Mouse (Mus musculus) heart, embryonic 14.5 days (tissue): ENCODE measurements around the gene Cdip1. TPM values are rescaled to one million over a fixed set of nuclear protein-coding genes. Genes with fewer than 3 reads are reported as not detected.

Experiments used
- ATAC-seq: fragments of 200-750 bp; cut with Nextera tagmentation; 2 replicates; pipeline ENCODE4 v1.8.0; 2017; ENCODE audit warnings: low read depth, moderate TSS enrichment; ENCODE audit not compliant: insufficient number of reproducible peaks, insufficient read depth, low FRiP score
- H3K27ac ChIP-seq, 2 experiments: fragments of 200-500 bp in 1 of 2; fragments of 300-500 bp in 1 of 2; sonication (generic) in 1 of 2; replicated peaks in 1 of 2; 2 replicates each; pipeline ENCODE4 v1.5.1; 2012 to 2014; ENCODE audit warnings: low read depth in 2 of 2, low read length in 2 of 2, control low read depth in 1 of 2, mild to moderate bottlenecking in 1 of 2, mixed read lengths in 1 of 2; ENCODE audit not compliant: control insufficient read depth in 1 of 2, insufficient read depth in 1 of 2
- H3K27me3 ChIP-seq: fragments of 300-500 bp; sonication (generic); 2 replicates; pipeline ENCODE4 v1.6.1; 2014; ENCODE audit warnings: mild to moderate bottlenecking, low read length, control low read depth; ENCODE audit not compliant: control insufficient read depth, insufficient read depth
- H3K36me3 ChIP-seq: fragments of 300-500 bp; sonication (generic); 2 replicates; pipeline ENCODE4 v1.6.1; 2014; ENCODE audit warnings: mild to moderate bottlenecking, control low read depth, low read length, mixed read lengths; ENCODE audit not compliant: control insufficient read depth, insufficient read depth
- H3K4me1 ChIP-seq, 2 experiments: fragments of 200-500 bp in 1 of 2; fragments of 300-500 bp in 1 of 2; sonication (generic) in 1 of 2; 2 replicates each; pipeline ENCODE4 v1.6.1; 2012 to 2014; ENCODE audit warnings: low read length in 2 of 2, control low read depth in 1 of 2, mixed read lengths in 1 of 2; ENCODE audit not compliant: control insufficient read depth in 2 of 2, insufficient read depth in 2 of 2
- H3K4me2 ChIP-seq: fragments of 300-500 bp; sonication (generic); 2 replicates; pipeline ENCODE4 v1.6.1; 2014; ENCODE audit warnings: mild to moderate bottlenecking, low read length
- H3K4me3 ChIP-seq, 2 experiments: fragments of 200-500 bp in 1 of 2; fragments of 300-500 bp in 1 of 2; sonication (generic) in 1 of 2; 2 replicates each; pipeline ENCODE4 v1.5.1; 2012 to 2014; ENCODE audit warnings: low read length in 2 of 2, mild to moderate bottlenecking in 2 of 2, control low read depth in 1 of 2, low read depth in 1 of 2, moderate library complexity in 1 of 2; ENCODE audit not compliant: control insufficient read depth in 1 of 2, insufficient read depth in 1 of 2
- H3K9ac ChIP-seq: fragments of 300-500 bp; sonication (generic); 2 replicates; pipeline ENCODE4 v1.6.1; 2014; ENCODE audit warnings: mild to moderate bottlenecking, low read length
- H3K9me3 ChIP-seq: fragments of 300-500 bp; sonication (generic); 2 replicates; pipeline ENCODE4 v1.6.1; 2016; ENCODE audit warnings: low read length, control low read depth; ENCODE audit not compliant: control insufficient read depth
- WGBS: fragments of 180-500 bp; shearing (Covaris S2); extraction: QIAGEN DNeasy Blood & Tissue Kit; methylation state at CpG from one replicate; pipeline ENCODE4 v1.1.7; 2014; 5-methylcytosine and 5-hydroxymethylcytosine counted together
- polyA plus RNA-seq: library from polyadenylated mRNA; unstranded; fragments of >200 nt; fragmentation: Nextera tagmentation; extraction: Ambion mirVana; gene quantifications from 2 replicates; pipeline ENCODE4 v1.2.1, GENCODE M21; 2014

Gene Cdip1
- polyA plus RNA-seq, 1 experiment from 2014 or later, result 121 TPM

DNA sequence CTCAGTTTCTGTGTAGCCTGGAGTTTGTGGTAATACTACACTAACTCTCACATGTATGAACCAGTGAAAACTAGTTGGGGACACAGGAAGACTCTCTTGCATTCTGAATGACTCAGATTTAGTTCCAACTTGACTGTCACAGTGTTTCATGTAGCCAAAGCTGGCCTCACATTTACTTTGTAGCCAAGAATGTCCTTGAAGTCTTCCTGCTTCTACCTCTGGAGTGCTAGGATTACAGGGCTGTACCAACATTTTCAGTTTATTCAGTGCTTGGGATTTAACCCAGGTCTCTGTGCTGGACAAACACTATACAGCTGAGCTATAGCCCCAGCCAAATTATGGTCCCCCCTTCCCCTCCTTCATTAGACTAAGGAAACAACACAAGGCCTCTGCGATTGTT is 47.9 kb downstream of the Cdip1 start:
- no peak for ATAC-seq
- no peak overlapping the region for H3K27ac ChIP-seq
- 100% methylated on average over 1 of the region's 1 CpGs for WGBS
- no peak overlapping the region for H3K4me3 ChIP-seq
- no peaks in the 10 kb centered on the region for H3K9me3 ChIP-seq
- H3K4me2 ChIP-seq, result no peak overlapping the region
- H3K4me1 ChIP-seq, result no peaks in the 10 kb centered on the region
- H3K36me3 ChIP-seq, result no peaks in the 10 kb centered on the region
- no peak overlapping the region for H3K9ac ChIP-seq
- H3K27me3 ChIP-seq, result no peaks in the 10 kb centered on the region

DNA sequence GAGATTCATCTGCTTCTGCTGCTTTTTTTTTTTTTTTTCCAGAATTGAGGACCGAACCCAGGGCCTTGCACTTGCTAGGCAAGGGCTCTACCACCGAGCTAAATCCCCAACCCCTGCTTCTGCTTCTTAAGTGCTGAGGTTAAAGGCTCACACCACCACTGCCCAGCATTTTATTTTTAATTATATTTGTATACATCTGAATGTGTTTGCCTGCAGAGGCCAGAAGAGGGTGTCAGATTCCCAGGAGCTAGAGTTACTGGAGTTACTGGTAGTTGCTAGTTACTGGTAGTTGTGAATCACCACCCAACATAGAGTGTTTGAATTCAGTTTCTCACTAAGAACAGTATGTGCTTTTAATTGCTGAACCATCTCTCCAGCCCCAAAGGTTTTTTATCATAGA is 50.1 kb downstream of the Cdip1 start:
- H3K27me3 ChIP-seq, result no peaks in the 10 kb centered on the region
- ATAC-seq, result no peak

DNA sequence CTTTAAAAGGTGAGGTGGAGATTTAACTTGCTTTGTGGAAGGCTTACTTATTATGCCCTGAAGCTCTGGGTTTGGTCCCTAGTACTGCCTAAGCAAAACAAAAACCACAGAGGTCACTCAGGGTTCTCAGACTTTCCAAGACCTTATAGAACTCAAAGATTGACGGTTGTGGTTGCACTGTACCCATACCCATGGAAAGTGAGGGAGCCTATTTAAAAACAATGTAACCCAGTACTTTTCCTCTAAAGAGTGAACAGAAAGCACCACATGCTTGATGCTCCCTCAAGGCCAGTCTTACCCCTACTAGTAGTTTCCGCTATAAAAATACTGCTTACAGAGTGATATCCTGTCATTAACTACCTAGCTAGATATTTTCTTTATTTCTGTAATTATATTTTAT is 53.8 kb downstream of the Cdip1 start:
- Histone ChIP-seq H3K4me2 (no peak overlapping the region), H3K27me3 (no peaks in the 10 kb centered on the region), H3K4me1 (no peaks in the 10 kb centered on the region), H3K9me3 (no peaks in the 10 kb centered on the region), H3K36me3 (0 out of 2 replicates have a peak, but pooled peaks cover 3% of the 10 kb centered on the region), H3K9ac (no peak overlapping the region), H3K4me3 (no peak overlapping the region), H3K27ac (no peak overlapping the region)
- 88% methylated on average over 2 of the region's 2 CpGs for WGBS
- no peak for ATAC-seq

More for the DNA sequence above, 50.1 kb downstream of the Cdip1 start:
- Histone ChIP-seq H3K4me3 (no peak overlapping the region), H3K4me2 (no peak overlapping the region), H3K27ac (no peak overlapping the region), H3K36me3 (0 out of 2 replicates have a peak, but pooled peaks cover 3% of the 10 kb centered on the region), H3K4me1 (no peaks in the 10 kb centered on the region), H3K9ac (no peak overlapping the region), H3K9me3 (no peaks in the 10 kb centered on the region)
- WGBS, result 87% methylated on average over 2 of the region's 2 CpGs

DNA sequence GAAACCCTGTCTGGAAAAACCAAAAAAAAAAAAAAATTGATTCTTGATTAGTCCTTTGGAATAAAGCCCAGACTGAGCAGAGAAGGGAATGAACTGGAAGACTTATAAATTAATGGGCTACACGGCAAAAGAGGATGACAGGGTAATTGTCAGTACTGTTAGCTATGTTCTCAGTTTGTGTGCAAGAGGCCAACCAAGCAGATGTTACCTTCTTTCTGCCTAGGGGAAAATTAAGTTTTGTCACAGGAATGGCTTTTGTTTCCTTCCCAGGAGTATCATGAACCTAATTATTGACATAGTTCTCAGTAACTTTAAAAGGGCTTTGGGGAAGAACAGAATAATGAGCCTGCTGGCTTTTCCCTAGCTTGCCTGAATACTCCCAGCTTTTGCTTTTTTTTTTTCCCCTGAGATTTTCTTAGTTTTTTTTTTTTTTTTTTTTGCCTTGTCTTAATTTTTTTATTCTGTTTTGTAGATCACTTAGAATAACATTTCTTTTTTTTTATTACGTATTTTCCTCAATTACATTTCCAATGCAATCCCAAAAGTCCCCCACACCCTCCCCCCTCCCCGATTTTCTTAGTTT is 59.2 kb downstream of the Cdip1 start:
- H3K4me3 ChIP-seq, result no peak overlapping the region
- no peak overlapping the region for H3K9ac ChIP-seq
- H3K4me2 ChIP-seq, result no peak overlapping the region
- no peaks in the 10 kb centered on the region for H3K9me3 ChIP-seq
- 77% methylated on average over 3 of the region's 3 CpGs for WGBS
- H3K27me3 ChIP-seq, result no peaks in the 10 kb centered on the region
- H3K4me1 ChIP-seq, result peaks cover 0 to 23% of the 10 kb centered on the region in 2 experiments; a peak in 1 of 4 replicates
- H3K36me3 ChIP-seq, result 0 out of 2 replicates have a peak, but pooled peaks cover 3% of the 10 kb centered on the region
- H3K27ac ChIP-seq, result no peak overlapping the region
- ATAC-seq, result no peak

DNA sequence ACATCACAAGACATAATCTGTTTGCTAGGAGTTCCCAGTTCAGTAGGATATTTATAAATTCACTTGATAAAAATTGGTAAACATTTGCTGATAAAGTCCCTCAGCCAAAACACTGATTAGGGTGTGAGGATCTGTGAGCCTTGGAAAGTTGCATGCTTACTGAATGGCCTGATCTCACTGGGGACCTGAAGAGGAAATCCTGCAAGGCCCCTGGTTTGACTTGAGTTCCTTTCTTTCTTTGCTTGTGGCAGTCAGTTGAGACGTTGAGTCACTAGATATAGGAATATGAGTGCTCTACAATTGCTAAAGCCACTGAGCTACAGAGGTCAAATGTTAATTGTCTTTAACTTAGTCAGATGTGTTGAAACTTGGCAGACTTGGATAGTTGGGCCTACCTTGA is 62.1 kb downstream of the Cdip1 start:
- WGBS, result 27% methylated on average over 1 of the region's 1 CpGs
- H3K9me3 ChIP-seq, result no peaks in the 10 kb centered on the region
- peak overlapping the region; percentile 89 for H3K4me2 ChIP-seq
- no peak for ATAC-seq
- peak overlapping the region in 1 of 2 experiments; percentile 0; a peak in 1 of 4 replicates for H3K27ac ChIP-seq
- H3K4me3 ChIP-seq, result peak overlapping the region in 1 of 2 experiments; percentile 98; a peak in 1 of 4 replicates
- H3K27me3 ChIP-seq, result no peaks in the 10 kb centered on the region
- no peak overlapping the region for H3K9ac ChIP-seq
- H3K4me1 ChIP-seq, result peaks cover 0 to 23% of the 10 kb centered on the region in 2 experiments; a peak in 1 of 4 replicates
- H3K36me3 ChIP-seq, result no peaks in the 10 kb centered on the region

DNA sequence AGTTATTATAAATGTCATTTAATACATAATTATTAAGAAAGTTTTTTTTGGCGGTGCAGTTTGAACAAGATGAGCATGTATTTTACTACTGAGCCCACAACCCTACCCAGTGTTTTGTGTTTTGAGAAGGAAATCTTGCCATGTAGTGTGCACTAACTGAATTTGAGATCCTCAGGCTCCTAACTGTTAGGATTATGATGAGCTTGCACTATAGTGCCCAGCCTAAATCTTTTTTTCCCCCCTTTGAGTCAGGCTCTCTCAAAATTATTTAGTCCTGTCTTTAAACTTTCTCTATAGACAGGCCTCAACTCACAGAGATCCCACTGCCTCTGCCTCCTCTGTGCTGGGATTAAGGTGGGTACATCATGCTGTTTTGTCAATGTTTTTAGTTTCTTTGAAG is 62.6 kb downstream of the Cdip1 start:
- ATAC-seq, result no peak
- H3K27ac ChIP-seq, result peak overlapping the region in 1 of 2 experiments; percentile 0; a peak in 1 of 4 replicates
- peaks cover 0 to 23% of the 10 kb centered on the region in 2 experiments; a peak in 1 of 4 replicates for H3K4me1 ChIP-seq
- no peaks in the 10 kb centered on the region for H3K9me3 ChIP-seq
- H3K36me3 ChIP-seq, result no peaks in the 10 kb centered on the region
- peak overlapping the region in 1 of 2 experiments; percentile 98; a peak in 2 of 4 replicates for H3K4me3 ChIP-seq
- H3K4me2 ChIP-seq, result peak overlapping the region; percentile 89
- 89% methylated on average over 1 of the region's 1 CpGs for WGBS
- no peaks in the 10 kb centered on the region for H3K27me3 ChIP-seq
- H3K9ac ChIP-seq, result peak overlapping the region; percentile 95

DNA sequence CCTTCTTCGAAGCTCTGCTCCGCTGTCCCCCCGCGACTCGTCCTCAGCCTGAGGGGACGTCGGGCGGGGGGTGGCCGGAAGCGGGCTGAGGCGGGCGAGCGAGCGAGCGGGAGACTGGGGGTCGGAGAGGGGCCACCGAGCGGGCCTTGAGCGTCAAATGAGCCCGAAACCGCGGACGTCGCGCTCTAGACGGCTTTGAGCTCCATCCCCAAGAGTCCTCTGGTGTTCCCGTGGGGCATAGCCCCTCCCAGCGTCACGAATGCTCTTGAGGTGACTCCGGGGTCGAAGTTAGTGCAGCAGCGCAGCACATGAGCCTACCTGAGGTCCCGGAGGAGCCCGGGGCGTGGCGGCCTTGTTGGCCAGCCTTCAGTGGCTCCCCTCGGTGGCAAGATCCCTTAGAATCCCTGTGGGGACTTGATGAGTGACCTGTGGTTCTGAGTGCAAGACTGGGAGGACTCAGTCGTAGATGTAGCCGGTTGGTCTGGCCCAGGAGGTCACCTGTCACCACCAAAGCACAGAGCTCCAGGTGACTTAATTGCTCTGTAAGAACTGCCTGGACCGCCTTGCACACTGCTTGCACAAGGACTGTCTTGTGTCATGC is 63.5 kb downstream of the Cdip1 start:
- H3K9ac ChIP-seq, result peak overlapping the region; percentile 95
- peaks cover 0 to 23% of the 10 kb centered on the region in 2 experiments; a peak in 1 of 4 replicates for H3K4me1 ChIP-seq
- WGBS, result under 1% methylated on average over 40 of the region's 40 CpGs
- no peaks in the 10 kb centered on the region for H3K27me3 ChIP-seq
- peak overlapping the region; percentile 92 for H3K27ac ChIP-seq
- ATAC-seq, result peak; percentile 74
- H3K4me3 ChIP-seq, result peak overlapping the region; percentile 96 to 98
- no peaks in the 10 kb centered on the region for H3K9me3 ChIP-seq
- no peaks in the 10 kb centered on the region for H3K36me3 ChIP-seq
- peak overlapping the region; percentile 89 for H3K4me2 ChIP-seq
